Mouse (Mus musculus): Measurements from ENCODE around the gene Ppp4c. TPM values are rescaled to one million over a fixed set of nuclear protein-coding genes. Genes with fewer than 3 reads are reported as not detected.

Gene Ppp4c
- polyA plus RNA-seq, 1 experiment from 2014 or later: 323 TPM

DNA sequence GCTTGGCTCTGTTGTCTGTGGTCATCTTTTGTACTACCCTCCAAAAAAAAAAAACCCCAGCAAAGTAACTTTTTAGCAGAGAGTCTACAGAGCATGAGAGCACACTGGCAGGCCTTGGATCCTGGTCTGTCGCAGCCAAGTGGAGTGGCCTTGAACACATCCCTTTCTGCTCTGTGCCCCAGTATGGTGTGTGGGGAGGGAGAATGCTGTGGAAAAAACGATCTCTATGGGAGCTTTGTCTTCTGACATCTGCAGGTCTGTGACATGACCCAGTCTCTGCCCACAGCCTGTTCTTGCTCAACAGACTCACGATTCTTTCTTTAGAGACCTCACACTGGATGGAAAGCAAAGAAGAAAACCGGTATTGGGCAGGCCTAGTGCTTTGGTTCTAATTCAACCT, 31.3 kb downstream of the Ppp4c start:
- Histone ChIP-seq H3K9me3 (no peaks in the 10 kb centered on the region), H3K4me3 (peak overlapping the region; percentile 70; the same call in 1 of the 2 replicates), H3K4me1 (peaks cover 21% of the 10 kb centered on the region), H3K36me3 (peaks cover 27% of the 10 kb centered on the region), H3K9ac (replicated peaks) (peak overlapping the region; percentile 78; the same call in 1 of the 2 replicates), H3K27ac (replicated peaks) (0 out of 2 replicates have a peak overlapping the region, but pooled peaks have one; percentile 80), H3K27me3 (no peaks in the 10 kb centered on the region), H3K4me2 (replicated peaks) (peak overlapping the region; percentile 88)
- 79% methylated on average over 4 of the region's 4 CpGs for WGBS
- ATAC-seq (ENCODE audit: low FRiP score, low read depth): no peak

DNA sequence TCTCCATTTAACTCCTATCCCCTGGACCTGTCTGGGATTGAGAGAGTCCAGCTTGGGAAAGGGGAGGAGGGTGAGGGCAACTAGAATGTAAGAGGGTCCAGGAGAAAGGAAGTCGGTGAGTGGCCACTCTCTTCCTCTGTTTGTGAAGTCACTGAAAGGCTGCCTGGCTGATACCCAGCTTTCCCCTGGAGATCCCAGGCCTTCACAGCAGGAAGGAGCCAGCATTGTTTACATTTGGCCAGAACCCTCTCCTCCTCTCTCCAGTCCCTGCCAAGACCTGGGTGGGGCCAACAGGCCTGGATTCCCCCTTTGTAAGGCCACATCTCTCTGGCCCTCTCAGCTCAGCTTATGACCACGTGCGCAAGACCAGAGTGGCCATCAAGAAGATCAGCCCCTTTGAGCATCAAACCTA, 31.9 kb downstream of the Ppp4c start:
- peak overlapping the region; percentile 80 for H3K27ac ChIP-seq (replicated peaks)
- ATAC-seq (ENCODE audit: low FRiP score, low read depth): no peak
- H3K9me3 ChIP-seq: no peaks in the 10 kb centered on the region
- H3K4me2 ChIP-seq (replicated peaks): peak overlapping the region; percentile 88
- H3K36me3 ChIP-seq: peaks cover 23% of the 10 kb centered on the region
- 27% methylated on average over 3 of the region's 3 CpGs for WGBS
- no peaks in the 10 kb centered on the region for H3K27me3 ChIP-seq
- peak overlapping the region; percentile 70 for H3K4me3 ChIP-seq
- H3K9ac ChIP-seq (replicated peaks): peak overlapping the region; percentile 78
- peaks cover 21% of the 10 kb centered on the region for H3K4me1 ChIP-seq

DNA sequence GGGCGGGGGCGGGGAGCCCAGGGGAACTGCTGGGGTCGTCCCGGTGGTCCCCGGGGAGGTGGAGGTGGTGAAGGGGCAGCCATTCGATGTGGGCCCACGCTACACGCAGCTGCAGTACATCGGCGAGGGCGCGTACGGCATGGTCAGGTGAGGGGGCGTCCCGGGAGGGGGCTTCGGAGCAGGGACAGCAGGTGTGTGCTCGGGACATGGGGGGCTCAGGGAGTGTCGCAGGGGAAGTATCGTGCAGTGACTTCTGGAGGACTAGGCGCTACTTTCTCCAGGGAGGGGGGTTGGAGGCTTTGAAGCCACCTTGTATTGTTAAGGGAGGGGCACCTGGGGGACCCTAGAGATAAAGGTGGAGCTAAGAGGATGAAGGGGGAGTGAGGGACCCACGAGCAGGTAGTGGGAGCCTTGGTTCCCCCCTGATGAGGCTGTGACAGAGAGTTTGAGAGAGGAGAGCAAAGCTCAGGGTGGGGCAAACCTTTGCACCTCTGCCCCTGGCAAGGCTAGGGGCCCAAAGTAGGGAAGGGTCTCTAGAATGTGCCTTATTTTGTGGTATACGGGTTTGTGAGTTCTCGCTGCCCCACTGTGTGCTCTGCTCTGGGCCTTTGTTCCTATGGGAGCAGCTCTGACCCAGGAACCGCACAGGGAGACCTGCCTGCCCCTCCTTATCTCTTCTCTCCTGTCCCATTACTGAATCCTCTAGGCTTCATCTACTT, 32.5 kb downstream of the Ppp4c start:
- H3K9me3 ChIP-seq: no peaks in the 10 kb centered on the region
- ATAC-seq (ENCODE audit: low FRiP score, low read depth): peak; percentile 62
- peak overlapping the region; percentile 80 for H3K27ac ChIP-seq (replicated peaks)
- 1% methylated on average over 24 of the region's 24 CpGs for WGBS
- H3K4me3 ChIP-seq: peak overlapping the region; percentile 70
- peak overlapping the region; percentile 88 for H3K4me2 ChIP-seq (replicated peaks)
- H3K9ac ChIP-seq (replicated peaks): peak overlapping the region; percentile 78
- peaks cover 17% of the 10 kb centered on the region for H3K36me3 ChIP-seq
- H3K27me3 ChIP-seq: no peaks in the 10 kb centered on the region
- peaks cover 26% of the 10 kb centered on the region for H3K4me1 ChIP-seq

DNA sequence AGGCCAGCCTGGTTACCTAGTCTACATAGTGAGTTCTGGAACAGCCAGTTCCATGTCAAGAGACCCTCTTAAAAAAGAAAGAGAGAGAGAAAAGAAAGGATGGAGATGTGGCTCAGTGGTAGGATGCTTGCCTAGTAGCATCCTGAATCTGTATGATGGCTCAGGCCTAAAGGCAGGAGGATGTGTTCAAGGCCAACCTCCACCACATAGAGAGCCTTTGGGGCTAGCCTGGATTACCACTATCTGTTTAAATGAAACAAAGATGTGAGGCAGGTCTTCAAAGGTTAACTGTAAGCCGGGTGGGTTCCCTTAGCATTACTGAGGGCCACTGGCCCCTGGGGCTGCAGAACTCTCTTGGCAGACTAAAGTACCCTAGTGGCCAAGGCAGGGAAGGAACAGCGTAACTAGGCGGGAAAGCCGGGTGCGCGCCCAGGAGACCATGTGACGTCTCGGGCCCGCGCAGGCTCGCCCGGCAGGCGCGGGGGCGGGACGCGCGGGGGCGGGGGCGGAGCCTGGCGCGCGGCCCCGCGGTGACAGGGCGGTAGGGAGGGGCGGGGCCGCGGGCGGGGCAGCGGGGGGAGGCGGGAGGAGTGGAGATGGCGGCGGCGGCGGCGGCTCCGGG, 33.1 kb downstream of the Ppp4c start, which contains the start of gene Mapk3:
Mapk3 (plus strand) TSS at position 552 of the 622 bp plus-strand sequence.
- Histone ChIP-seq H3K27me3 (no peaks in the 10 kb centered on the region), H3K36me3 (peaks cover 10% of the 10 kb centered on the region), H3K9ac (replicated peaks) (peak within 1 kb of the TSS; percentile 78), H3K4me2 (replicated peaks) (peak within 1 kb of the TSS; percentile 88), H3K4me3 (peak within 1 kb of the TSS; percentile 70), H3K27ac (replicated peaks) (peak within 1 kb of the TSS; percentile 80), H3K4me1 (peaks cover 32% of the 10 kb centered on the region), H3K9me3 (no peaks in the 10 kb centered on the region)
- WGBS: 0% methylated on average over 22 of the region's 38 CpGs
- ATAC-seq (ENCODE audit: low FRiP score, low read depth): peak; percentile 81

DNA sequence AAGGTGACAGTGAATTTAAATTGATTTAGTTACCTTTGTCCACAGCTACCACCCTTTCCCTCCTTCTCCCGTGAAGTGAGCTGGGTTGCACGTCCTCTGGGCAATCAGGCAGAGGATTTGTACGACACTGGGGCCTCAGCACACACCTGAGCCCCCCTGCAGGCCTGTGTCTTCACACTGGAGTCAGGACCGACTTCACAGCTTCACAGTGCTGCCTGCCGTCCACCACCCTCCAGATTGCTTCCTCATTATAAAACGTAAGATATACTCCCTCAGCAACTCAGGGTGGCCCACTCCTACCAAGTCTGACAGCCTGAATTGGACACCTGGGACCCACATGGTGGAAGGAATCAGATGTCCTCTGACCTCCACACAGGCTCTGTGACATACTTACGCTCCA, 33.8 kb downstream of the Ppp4c start:
- no peak overlapping the region for H3K9ac ChIP-seq (replicated peaks)
- no peak overlapping the region for H3K27ac ChIP-seq (replicated peaks)
- peak; percentile 18 for ATAC-seq (ENCODE audit: low FRiP score, low read depth)
- no peaks in the 10 kb centered on the region for H3K9me3 ChIP-seq
- peaks cover 32% of the 10 kb centered on the region for H3K4me1 ChIP-seq
- H3K36me3 ChIP-seq: peaks cover 4% of the 10 kb centered on the region; the same call in 1 of the 2 replicates
- no peak overlapping the region for H3K4me3 ChIP-seq
- 70% methylated on average over 7 of the region's 7 CpGs for WGBS
- no peak overlapping the region for H3K4me2 ChIP-seq (replicated peaks)
- no peaks in the 10 kb centered on the region for H3K27me3 ChIP-seq

DNA sequence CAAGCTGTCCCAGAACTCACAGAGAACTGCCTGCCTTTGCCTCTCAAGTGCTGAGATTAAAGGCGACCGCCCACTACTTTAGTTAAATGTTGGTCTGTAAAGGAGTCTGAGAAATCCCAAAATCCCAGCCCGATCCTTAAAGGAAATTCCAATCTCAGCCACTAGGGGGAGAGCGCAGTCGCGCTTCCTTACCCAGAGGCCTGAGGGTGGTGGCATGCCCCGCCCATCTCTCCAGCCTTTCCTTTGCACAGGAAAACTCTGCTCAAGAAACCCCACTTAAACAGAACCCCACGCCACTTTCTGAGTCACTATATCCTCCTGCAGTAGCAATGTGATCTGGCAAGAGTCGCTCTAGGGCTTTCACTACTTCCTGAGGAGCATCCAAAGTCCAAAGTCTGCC, 37.4 kb downstream of the Ppp4c start:
- peak overlapping the region; percentile 15 for H3K4me2 ChIP-seq (replicated peaks)
- WGBS: 2% methylated on average over 9 of the region's 9 CpGs
- H3K4me3 ChIP-seq: no peak overlapping the region
- H3K27ac ChIP-seq (replicated peaks): no peak overlapping the region
- H3K27me3 ChIP-seq: no peaks in the 10 kb centered on the region
- H3K9ac ChIP-seq (replicated peaks): no peak overlapping the region
- H3K4me1 ChIP-seq: peaks cover 11% of the 10 kb centered on the region; the same call in 1 of the 2 replicates
- H3K36me3 ChIP-seq: no peaks in the 10 kb centered on the region
- H3K9me3 ChIP-seq: no peaks in the 10 kb centered on the region
- peak; percentile 32; the same call in 1 of the 2 replicates for ATAC-seq (ENCODE audit: low FRiP score, low read depth)

DNA sequence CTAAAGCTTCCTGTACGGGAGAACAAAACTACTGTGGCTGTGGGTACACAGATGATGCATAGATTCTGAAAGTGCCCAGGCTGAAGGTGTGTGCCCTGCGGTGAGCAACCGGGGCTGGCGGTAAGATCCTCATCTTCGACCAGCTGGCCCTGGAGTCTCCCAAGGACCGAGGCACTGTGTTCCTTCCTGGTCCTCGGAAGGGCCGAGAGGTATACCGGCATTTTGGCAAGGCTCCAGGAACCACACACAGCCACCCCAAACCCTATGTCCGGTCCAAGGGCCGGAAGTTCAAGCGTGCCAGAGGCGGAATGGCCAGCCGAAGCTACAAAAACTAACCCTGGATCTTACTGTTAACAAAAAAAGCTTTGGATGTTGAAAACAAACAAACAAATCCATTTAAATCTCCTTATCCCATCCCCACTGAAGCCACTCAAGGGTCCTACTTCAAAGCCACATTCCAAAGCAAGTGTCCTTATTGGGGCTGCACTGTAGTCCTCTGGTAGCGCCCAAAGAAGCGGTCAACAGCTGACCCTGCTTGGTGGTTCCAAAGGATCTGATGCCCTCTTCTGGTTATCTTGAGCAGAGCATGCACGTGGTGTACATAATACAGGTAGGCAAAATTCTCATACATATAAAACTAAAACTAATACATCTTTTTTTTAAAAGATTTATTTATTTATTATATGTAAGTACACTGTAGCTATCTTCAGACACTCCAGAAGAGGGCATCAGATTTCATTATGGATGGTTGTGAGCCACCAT, 42.5 kb downstream of the Ppp4c start:
- H3K27ac ChIP-seq (replicated peaks): no peak overlapping the region
- H3K27me3 ChIP-seq: no peaks in the 10 kb centered on the region
- no peaks in the 10 kb centered on the region for H3K9me3 ChIP-seq
- no peaks in the 10 kb centered on the region for H3K36me3 ChIP-seq
- H3K9ac ChIP-seq (replicated peaks): no peak overlapping the region
- peaks cover 6% of the 10 kb centered on the region; the same call in 1 of the 2 replicates for H3K4me1 ChIP-seq
- no peak for ATAC-seq (ENCODE audit: low FRiP score, low read depth)
- H3K4me2 ChIP-seq (replicated peaks): no peak overlapping the region
- 94% methylated on average over 17 of the region's 17 CpGs for WGBS
- no peak overlapping the region for H3K4me3 ChIP-seq

DNA sequence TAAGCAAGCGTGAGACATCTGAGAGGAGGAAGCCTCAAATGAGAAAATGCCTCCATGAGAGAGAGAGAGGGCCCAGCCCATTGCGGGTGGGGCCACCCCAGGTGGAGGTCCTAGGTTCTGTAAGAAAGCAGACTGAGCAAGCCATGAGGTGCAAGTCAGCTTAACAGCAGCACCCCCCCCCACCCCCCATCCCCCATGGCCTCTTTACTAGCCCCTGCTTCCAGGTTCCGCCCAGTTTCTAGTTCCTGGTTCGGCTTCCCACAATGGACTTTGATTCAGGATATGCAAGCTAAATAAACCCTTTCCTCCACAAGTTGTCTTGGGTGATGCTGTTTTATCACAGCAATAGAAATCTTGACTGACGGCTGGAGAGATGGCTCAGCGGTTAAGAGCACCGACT, 43.5 kb downstream of the Ppp4c start:
- Histone ChIP-seq H3K27me3 (no peaks in the 10 kb centered on the region), H3K27ac (replicated peaks) (no peak overlapping the region), H3K9ac (replicated peaks) (no peak overlapping the region), H3K4me2 (replicated peaks) (no peak overlapping the region), H3K4me1 (no peaks in the 10 kb centered on the region), H3K4me3 (no peak overlapping the region), H3K9me3 (no peaks in the 10 kb centered on the region), H3K36me3 (no peaks in the 10 kb centered on the region)
- 76% methylated on average over 7 of the region's 7 CpGs for WGBS
- no peak for ATAC-seq (ENCODE audit: low FRiP score, low read depth)

DNA sequence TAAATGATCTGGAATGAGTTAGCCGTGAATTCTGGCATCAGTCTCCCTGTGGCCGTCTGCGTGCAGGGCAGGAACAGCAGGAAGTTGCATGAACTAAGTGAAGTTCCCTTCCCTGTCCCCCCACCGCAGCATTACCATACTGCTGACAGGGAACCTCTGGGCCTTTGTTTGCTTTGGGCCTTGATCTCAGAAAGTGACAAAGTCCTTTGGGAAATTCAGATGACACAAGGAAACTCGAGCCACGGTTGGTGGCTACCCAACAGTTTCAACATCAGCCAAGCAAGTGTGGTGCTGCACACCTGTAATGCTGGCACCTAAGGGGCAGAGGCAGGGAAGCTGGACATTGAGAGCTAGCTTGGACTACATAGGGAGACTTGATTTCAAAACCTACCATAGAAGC, 45.5 kb downstream of the Ppp4c start:
- no peaks in the 10 kb centered on the region for H3K36me3 ChIP-seq
- H3K27ac ChIP-seq (replicated peaks): no peak overlapping the region
- no peaks in the 10 kb centered on the region for H3K9me3 ChIP-seq
- H3K4me1 ChIP-seq: no peaks in the 10 kb centered on the region
- H3K27me3 ChIP-seq: no peaks in the 10 kb centered on the region
- no peak for ATAC-seq (ENCODE audit: low FRiP score, low read depth)
- no peak overlapping the region for H3K9ac ChIP-seq (replicated peaks)
- WGBS: 44% methylated on average over 6 of the region's 6 CpGs
- H3K4me2 ChIP-seq (replicated peaks): no peak overlapping the region
- no peak overlapping the region for H3K4me3 ChIP-seq

DNA sequence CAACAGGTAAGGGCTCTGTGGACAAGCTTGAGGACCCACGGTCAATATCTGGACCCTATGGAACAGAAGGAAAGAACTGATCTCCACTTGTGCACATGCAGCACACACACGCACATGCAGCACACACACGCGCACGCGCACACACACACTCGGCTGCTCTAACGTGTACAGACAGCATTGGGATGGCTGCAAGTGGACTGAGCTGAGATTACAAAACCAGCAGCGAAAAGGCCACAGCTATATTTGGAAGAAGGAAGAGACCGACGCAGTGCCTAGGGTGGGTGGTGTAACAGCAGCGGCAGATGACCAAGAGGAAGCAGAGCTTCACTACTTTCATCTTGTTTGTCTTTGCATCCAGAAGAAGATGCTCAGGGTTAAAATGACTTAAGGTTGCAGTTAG, 46.2 kb downstream of the Ppp4c start:
- Histone ChIP-seq H3K4me1 (no peaks in the 10 kb centered on the region), H3K4me2 (replicated peaks) (no peak overlapping the region), H3K9ac (replicated peaks) (no peak overlapping the region), H3K27me3 (no peaks in the 10 kb centered on the region), H3K27ac (replicated peaks) (no peak overlapping the region), H3K36me3 (no peaks in the 10 kb centered on the region), H3K4me3 (no peak overlapping the region), H3K9me3 (no peaks in the 10 kb centered on the region)
- WGBS: 92% methylated on average over 12 of the region's 12 CpGs
- ATAC-seq (ENCODE audit: low FRiP score, low read depth): no peak

DNA sequence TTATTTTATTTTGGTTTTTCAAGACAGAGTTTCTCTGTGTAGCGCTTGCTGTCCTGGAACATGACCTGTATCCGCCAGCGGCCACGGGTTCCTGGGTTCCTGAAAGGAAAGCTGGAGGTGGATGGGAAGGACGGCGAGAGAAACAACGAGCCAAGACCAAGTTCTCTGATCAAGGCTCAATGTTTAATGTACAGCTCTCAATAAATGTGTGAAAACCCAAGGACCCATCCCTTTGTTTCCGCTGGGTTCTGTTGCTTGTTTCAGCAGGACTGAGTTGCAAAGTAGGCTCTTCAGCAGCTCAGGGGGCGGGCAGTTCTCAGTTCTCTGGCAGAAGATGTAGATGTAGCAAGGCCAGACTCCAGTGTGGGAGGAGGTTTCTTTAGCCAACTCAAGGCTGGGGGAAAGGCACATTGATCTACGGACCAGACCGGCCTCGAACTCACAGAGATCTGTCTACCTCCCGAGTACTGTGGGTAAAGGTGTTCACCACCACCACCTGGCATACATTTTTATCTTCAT, 50.3 kb downstream of the Ppp4c start:
- H3K4me1 ChIP-seq: peaks cover 3% of the 10 kb centered on the region; the same call in 1 of the 2 replicates
- no peak overlapping the region for H3K4me2 ChIP-seq (replicated peaks)
- H3K36me3 ChIP-seq: no peaks in the 10 kb centered on the region
- H3K27ac ChIP-seq (replicated peaks): no peak overlapping the region
- H3K4me3 ChIP-seq: no peak overlapping the region
- H3K9ac ChIP-seq (replicated peaks): no peak overlapping the region
- H3K9me3 ChIP-seq: no peaks in the 10 kb centered on the region
- WGBS: 91% methylated on average over 13 of the region's 13 CpGs
- no peak for ATAC-seq (ENCODE audit: low FRiP score, low read depth)
- H3K27me3 ChIP-seq: no peaks in the 10 kb centered on the region
